15 mouse cellular contexts compared by ENCODE assay signal in genomic region chr19:4672401-4672800, GRCm38 (mm10). TPM values are rescaled to one million over a fixed set of nuclear protein-coding genes. Genes with fewer than 3 reads are reported as not detected.
DNase-seq lines count a peak whose midpoint lies in the region; ATAC-seq lines count a peak whose summit lies in the region.
"Had no signal": no experiment of that assay in that cellular context is flagged by ENCODE, and none has a peak within 500 bp of the region (broad histone marks: within the 10 kb centered on the region; RNA-seq: fewer than 3 reads in every experiment).

No protein-coding gene starts in this region.

- peak; percentile 6 for DNase-seq in adrenal gland, postnatal 10 days
- no peak for DNase-seq in adrenal gland, adult 18-20 months (ENCODE audit: low spot score in 2 of 2)
- peak; percentile 10 for DNase-seq in urinary bladder, postnatal 14 days (ENCODE audit: low spot score)
- DNase-seq in urinary bladder, postnatal 36 days (ENCODE audit: low spot score in 2 of 2): no peak
- DNase-seq in fibroblast of lung, adult 2 months (ENCODE audit: low read depth): peak; percentile 12
- DNase-seq in ovary, postnatal 10 days (ENCODE audit: low spot score): no peak
- DNase-seq: cerebellum, adult 2 months; cerebellum, postnatal 10 days; forebrain, postnatal 0 days; gastrocnemius, postnatal 14 days had no signal

- ATAC-seq in megakaryocyte, adult 5-6 weeks (ENCODE audit: poor library complexity, severe bottlenecking): no peak
- ATAC-seq: forebrain, embryonic 13.5 days; forebrain, postnatal 0 days; intestine, embryonic 15.5 days had no signal

RNA-seq across cellular contexts. Expression of gene Gm960, which starts 26.1 kb away (rescaled TPM):
- total RNA-seq in adrenal gland, postnatal 10 days (2021): under 1 TPM in 1 of 2 experiments, not detected in 1; 0.97 TPM
- not detected for total RNA-seq in adrenal gland, adult 18-20 months (2021)
- not detected in 2 replicates for total RNA-seq in megakaryocyte, adult 5-6 weeks (2015)
- total RNA-seq in megakaryocyte, adult 5-6 weeks (2017): not detected in 2 replicates
- total RNA-seq: heart, adult 8-10 months; heart, postnatal 25 days had no signal

RNA-seq across cellular contexts. Expression of gene Sptbn2, which starts 38.6 kb away (rescaled TPM):
- 1 to 10 TPM; 4.7 to 7.3 TPM for total RNA-seq in adrenal gland, postnatal 10 days (2021)
- total RNA-seq in adrenal gland, adult 18-20 months (2021): 1 to 10 TPM in 1 of 2 experiments, under 1 TPM in 1; 0.58 to 1.3 TPM
- not detected in 2 replicates for total RNA-seq in megakaryocyte, adult 5-6 weeks (2015)
- total RNA-seq in megakaryocyte, adult 5-6 weeks (2017): not detected in 2 replicates

RNA-seq across cellular contexts. Expression of gene Rce1, which starts 47.0 kb away (rescaled TPM):
- total RNA-seq in adrenal gland, postnatal 10 days (2021): 10 to 100 TPM; 23.7 to 30.9 TPM
- 10 to 100 TPM; 34.1 to 38.1 TPM for total RNA-seq in adrenal gland, adult 18-20 months (2021)
- total RNA-seq in megakaryocyte, adult 5-6 weeks (2015): 18.4 and 23.4 TPM in 2 replicates
- 12.4 and 20.0 TPM in 2 replicates for total RNA-seq in megakaryocyte, adult 5-6 weeks (2017)

RNA-seq across cellular contexts. Expression of gene Lrfn4, which starts 56.9 kb away (rescaled TPM):
- total RNA-seq in adrenal gland, postnatal 10 days (2021): 10 to 100 TPM in 1 of 2 experiments, 1 to 10 TPM in 1; 7.3 to 10.2 TPM
- total RNA-seq in adrenal gland, adult 18-20 months (2021): 1 to 10 TPM; 4.4 to 7.7 TPM
- total RNA-seq in megakaryocyte, adult 5-6 weeks (2015): 0.09 and 0.30 TPM in 2 replicates
- total RNA-seq in megakaryocyte, adult 5-6 weeks (2017): 0.29 and 0.65 TPM in 2 replicates

Comparison
In these comparisons a context has a peak if more than half of its experiments do, and no peak if none do; other contexts are left out.
1. DNase-seq: peak in adrenal gland, postnatal 10 days (single experiment), urinary bladder, postnatal 14 days (single experiment) and fibroblast of lung, adult 2 months (single experiment); none in adrenal gland, adult 18-20 months (0 of 2), urinary bladder, postnatal 36 days (0 of 2) and ovary, postnatal 10 days (single experiment).